Mouse (Mus musculus): ENCODE results near the gene Tspo. TPM values are rescaled to one million over a fixed set of nuclear protein-coding genes. Genes with fewer than 3 reads are reported as not detected.
A peak's percentile ranks its signal among the peaks of the same experiment; 100 is the strongest.

Gene Tspo
- polyA plus RNA-seq, 1 experiment from 2014 or later, result 139 TPM

DNA sequence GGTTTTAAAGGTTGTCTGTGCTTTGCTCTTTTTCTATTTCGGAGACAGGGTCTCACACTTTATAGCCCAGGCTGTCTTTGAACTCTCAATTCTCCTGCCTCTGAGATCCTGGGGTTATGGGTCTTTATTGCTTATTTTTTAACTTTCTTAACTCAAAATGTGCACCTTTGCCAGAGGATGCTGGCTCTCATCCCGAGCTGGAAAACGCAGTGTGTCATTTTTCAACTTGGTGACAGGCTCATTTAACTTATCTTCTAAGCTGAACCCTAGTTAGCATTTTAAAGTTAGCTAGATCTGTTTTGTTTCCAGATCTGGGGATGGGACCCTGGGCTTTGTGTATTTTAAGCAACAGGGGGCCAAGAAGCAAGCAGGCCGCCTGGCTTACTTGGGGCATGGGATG, 34.5 kb upstream of the Tspo start:
- Histone ChIP-seq H3K4me1 (peaks cover 78% of the 10 kb centered on the region), H3K4me2 (peak overlapping the region; percentile 81), H3K36me3 (peaks cover 22% of the 10 kb centered on the region), H3K27ac (replicated peaks) (peak overlapping the region; percentile 78), H3K27me3 (replicated peaks) (0 out of 2 replicates have a peak, but pooled peaks cover 8% of the 10 kb centered on the region), H3K9me3 (no peaks in the 10 kb centered on the region), H3K9ac (peak overlapping the region; percentile 60), H3K4me3 (peak overlapping the region; percentile 12)
- ATAC-seq (ENCODE audit: extremely low read depth, insufficient number of reproducible peaks, low FRiP score, low TSS enrichment), result no peak
- WGBS, result 32% methylated on average over 4 of the region's 4 CpGs

DNA sequence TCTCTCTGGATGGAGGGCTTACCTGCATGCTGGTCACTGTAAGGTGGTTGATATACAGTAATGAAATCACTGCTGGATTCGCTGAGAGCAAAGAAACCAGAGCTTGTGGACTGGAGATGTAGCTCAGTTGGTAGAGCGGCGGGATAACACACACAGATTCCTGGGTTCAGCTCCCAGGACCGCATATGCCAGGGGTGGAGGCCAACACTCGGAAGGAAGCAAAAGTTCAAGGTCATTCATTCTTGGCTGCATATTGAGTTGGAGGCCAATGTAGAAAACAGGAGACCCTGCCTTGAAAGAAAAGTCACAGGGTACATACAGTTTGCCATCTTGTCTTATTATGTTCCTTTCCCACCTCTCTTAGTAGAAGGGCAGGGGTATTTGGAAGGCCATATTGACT, 33.6 kb upstream of the Tspo start:
- peak overlapping the region; percentile 78 for H3K27ac ChIP-seq (replicated peaks)
- H3K4me2 ChIP-seq, result peak overlapping the region; percentile 81
- no peak overlapping the region for H3K4me3 ChIP-seq
- peaks cover 78% of the 10 kb centered on the region for H3K4me1 ChIP-seq
- 0 out of 2 replicates have a peak, but pooled peaks cover 8% of the 10 kb centered on the region for H3K27me3 ChIP-seq (replicated peaks)
- H3K9ac ChIP-seq, result peak overlapping the region; percentile 33
- no peak for ATAC-seq (ENCODE audit: extremely low read depth, insufficient number of reproducible peaks, low FRiP score, low TSS enrichment)
- H3K9me3 ChIP-seq, result no peaks in the 10 kb centered on the region
- WGBS, result 63% methylated on average over 5 of the region's 5 CpGs
- peaks cover 22% of the 10 kb centered on the region for H3K36me3 ChIP-seq

DNA sequence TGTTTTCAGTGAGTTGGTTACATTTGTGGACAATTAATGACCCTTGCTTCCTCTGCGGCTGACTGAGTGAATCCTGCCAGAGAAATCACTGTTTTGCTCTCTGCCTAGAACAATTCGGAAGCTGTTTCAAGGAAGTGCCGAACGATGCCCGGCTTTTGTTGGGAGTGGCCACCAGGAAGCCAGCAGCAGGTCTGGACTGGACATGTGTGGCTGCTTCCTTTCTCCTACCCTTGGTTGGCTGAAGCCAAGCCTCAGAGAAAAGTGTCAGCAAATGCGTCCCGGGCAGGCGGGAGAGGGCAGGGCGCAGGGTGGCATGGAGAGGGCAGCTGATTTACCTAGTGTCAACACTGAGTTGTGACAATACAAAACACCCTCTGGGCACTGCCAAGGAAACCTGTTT, 33.2 kb upstream of the Tspo start:
- no peaks in the 10 kb centered on the region for H3K9me3 ChIP-seq
- peaks cover 22% of the 10 kb centered on the region for H3K36me3 ChIP-seq
- 80% methylated on average over 9 of the region's 9 CpGs for WGBS
- peak overlapping the region; percentile 33; the same call in 1 of the 2 replicates for H3K9ac ChIP-seq
- H3K4me1 ChIP-seq, result peaks cover 78% of the 10 kb centered on the region
- H3K4me3 ChIP-seq, result no peak overlapping the region
- H3K27me3 ChIP-seq (replicated peaks), result 0 out of 2 replicates have a peak, but pooled peaks cover 8% of the 10 kb centered on the region
- peak overlapping the region; percentile 78 for H3K27ac ChIP-seq (replicated peaks)
- H3K4me2 ChIP-seq, result peak overlapping the region; percentile 81
- ATAC-seq (ENCODE audit: extremely low read depth, insufficient number of reproducible peaks, low FRiP score, low TSS enrichment), result no peak

DNA sequence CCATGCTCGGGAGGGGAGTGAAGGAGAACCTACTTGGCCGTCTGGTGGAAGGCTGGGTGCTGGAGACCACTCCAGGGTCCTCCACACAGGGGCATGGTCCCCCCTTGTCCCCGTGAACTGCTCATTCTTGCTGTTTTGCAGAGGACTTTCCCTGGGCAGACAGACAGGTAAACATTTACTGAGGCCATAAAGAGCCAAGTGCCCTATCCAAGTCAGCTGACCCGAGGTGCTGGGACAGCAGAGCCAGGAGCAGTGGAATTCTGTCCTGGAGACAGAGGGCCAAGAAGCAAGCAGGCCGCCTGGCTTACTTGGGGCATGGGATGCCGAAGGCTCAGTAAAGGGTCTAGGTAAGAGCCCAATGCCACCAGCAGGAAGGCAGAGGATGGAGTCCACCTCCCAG, 32.7 kb upstream of the Tspo start:
- H3K27ac ChIP-seq (replicated peaks), result peak overlapping the region; percentile 78
- H3K9ac ChIP-seq, result no peak overlapping the region
- H3K9me3 ChIP-seq, result no peaks in the 10 kb centered on the region
- H3K4me2 ChIP-seq, result no peak overlapping the region
- WGBS, result 77% methylated on average over 6 of the region's 6 CpGs
- ATAC-seq (ENCODE audit: extremely low read depth, insufficient number of reproducible peaks, low FRiP score, low TSS enrichment), result no peak
- 0 out of 2 replicates have a peak, but pooled peaks cover 8% of the 10 kb centered on the region for H3K27me3 ChIP-seq (replicated peaks)
- peaks cover 78% of the 10 kb centered on the region for H3K4me1 ChIP-seq
- peaks cover 22% of the 10 kb centered on the region for H3K36me3 ChIP-seq
- H3K4me3 ChIP-seq, result no peak overlapping the region

DNA sequence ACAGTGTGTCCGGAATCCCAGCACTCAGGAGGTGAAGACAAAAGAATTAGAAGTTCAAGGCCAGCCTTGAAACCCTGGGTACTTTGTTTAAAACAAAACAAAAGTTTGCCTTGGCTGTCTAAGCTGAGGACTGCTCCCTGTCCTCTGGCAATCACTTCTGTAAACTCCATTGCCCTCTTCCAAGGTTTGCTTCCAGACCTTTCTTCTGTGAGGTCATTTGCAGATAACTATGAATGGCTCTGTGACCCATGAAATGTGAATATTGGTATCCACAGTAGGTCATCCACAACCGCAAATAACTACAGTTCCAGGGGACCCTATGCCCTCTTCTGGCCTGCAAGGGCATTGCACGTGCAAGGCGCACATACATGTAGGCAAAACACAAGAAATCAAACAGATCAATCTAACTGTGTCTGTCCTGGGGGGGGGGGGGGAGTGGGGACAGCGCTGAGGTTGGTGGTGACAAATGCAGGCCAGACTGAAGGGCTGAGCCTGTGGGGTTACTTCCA, 31.4 kb upstream of the Tspo start:
- no peaks in the 10 kb centered on the region for H3K9me3 ChIP-seq
- H3K9ac ChIP-seq, result no peak overlapping the region
- 80% methylated on average over 5 of the region's 5 CpGs for WGBS
- H3K36me3 ChIP-seq, result peaks cover 28% of the 10 kb centered on the region
- H3K27me3 ChIP-seq (replicated peaks), result 0 out of 2 replicates have a peak, but pooled peaks cover 8% of the 10 kb centered on the region
- peaks cover 82% of the 10 kb centered on the region for H3K4me1 ChIP-seq
- no peak overlapping the region for H3K4me2 ChIP-seq
- no peak overlapping the region for H3K4me3 ChIP-seq
- H3K27ac ChIP-seq (replicated peaks), result 0 out of 2 replicates have a peak overlapping the region, but pooled peaks have one; percentile 20
- no peak for ATAC-seq (ENCODE audit: extremely low read depth, insufficient number of reproducible peaks, low FRiP score, low TSS enrichment)

DNA sequence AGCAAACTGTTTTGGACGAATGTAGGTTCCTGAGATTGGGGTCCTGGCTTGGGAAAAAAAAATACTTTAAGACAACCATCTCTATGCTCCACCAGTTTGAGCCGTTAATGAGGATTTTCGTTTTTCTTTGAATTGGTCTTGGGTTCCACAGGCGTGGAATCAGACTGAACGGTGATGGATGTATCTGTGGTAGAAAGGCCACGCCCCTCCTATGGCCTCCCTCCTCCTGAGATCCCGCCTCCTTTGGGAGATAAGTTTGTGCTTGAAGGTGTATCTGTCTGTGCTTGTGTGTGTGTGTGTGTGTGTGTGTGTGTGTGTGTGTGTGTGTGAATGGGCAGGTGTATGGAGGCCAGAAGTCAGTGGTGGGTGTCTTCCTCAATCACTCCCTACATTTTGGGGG, 30.8 kb upstream of the Tspo start:
- Histone ChIP-seq H3K9me3 (no peaks in the 10 kb centered on the region), H3K27me3 (replicated peaks) (0 out of 2 replicates have a peak, but pooled peaks cover 2% of the 10 kb centered on the region), H3K4me1 (peaks cover 76% of the 10 kb centered on the region), H3K4me2 (no peak overlapping the region), H3K9ac (no peak overlapping the region), H3K27ac (replicated peaks) (no peak overlapping the region), H3K36me3 (peaks cover 29% of the 10 kb centered on the region), H3K4me3 (no peak overlapping the region)
- ATAC-seq (ENCODE audit: extremely low read depth, insufficient number of reproducible peaks, low FRiP score, low TSS enrichment), result no peak
- 80% methylated on average over 7 of the region's 7 CpGs for WGBS

DNA sequence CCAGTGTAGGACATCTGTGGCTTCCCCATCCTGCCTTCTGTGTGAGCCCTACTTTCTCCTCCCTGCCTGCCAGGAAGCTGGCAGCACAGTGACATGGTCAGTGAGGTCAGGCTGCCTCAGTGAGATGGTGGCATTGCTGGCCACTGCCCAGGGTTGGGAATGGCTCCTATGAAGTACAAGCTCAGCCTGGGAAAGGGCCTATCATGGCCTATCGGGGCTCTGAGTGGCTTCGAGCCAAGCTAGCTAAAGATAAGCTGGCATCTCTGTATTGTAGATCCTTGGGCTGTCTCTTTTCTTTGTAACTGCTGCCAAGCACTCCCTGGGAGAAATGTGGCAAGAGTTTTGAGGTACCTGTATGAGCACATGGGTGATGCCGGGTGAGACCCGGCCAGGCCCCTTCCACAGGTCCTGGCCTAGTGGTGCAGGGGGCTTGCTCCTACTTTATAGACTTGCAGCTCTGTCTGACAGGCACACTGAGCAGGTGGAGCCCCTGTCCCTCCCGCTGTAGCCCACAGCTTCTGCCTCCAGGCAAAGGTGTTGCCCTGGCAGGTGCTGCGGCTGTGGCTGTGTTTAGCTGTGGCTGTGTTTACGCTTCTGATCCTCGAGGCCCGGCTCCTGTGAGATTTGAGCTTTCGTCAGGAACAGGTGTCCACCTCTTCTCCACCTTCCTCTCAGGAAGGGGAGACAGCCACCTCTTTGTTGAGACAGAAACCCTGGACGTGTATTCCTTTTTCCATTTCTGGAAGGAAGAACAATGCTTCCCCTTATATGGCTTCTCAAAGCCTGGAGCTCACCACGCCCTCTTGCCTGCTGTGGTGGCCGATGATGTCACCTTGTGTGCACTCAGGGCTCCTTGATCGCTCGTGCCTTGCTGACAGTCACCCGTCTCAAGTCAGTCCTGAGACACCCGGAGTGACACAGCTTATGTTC, 28.2 kb upstream of the Tspo start:
- Histone ChIP-seq H3K36me3 (peaks cover 35% of the 10 kb centered on the region), H3K9ac (peak overlapping the region; percentile 61), H3K4me3 (no peak overlapping the region), H3K27me3 (replicated peaks) (no peaks in the 10 kb centered on the region), H3K27ac (replicated peaks) (peak overlapping the region; percentile 89), H3K4me2 (peak overlapping the region; percentile 41), H3K9me3 (no peaks in the 10 kb centered on the region), H3K4me1 (peaks cover 64% of the 10 kb centered on the region)
- WGBS, result 39% methylated on average over 17 of the region's 17 CpGs
- no peak; the same call in 1 of the 2 replicates for ATAC-seq (ENCODE audit: extremely low read depth, insufficient number of reproducible peaks, low FRiP score, low TSS enrichment)

DNA sequence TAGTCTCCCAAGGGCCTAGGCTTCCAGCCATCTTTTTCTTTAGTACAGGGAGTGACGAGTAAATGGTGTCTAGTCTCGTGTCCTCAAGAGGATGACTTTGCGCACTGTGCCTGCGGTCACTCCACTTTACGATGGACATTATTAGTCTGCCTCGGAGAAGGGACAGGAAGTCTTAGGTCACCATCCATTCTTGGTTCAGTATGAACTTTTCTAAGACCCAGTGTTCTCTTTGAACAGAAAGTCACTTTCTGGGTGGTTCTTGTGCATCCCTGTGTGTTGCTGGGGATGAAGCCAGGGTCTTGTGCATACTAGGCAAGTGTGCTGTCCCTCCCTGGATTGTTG, 27.5 kb upstream of the Tspo start:
- ATAC-seq (ENCODE audit: extremely low read depth, insufficient number of reproducible peaks, low FRiP score, low TSS enrichment), result no peak
- Histone ChIP-seq H3K9me3 (no peaks in the 10 kb centered on the region), H3K4me2 (peak overlapping the region; percentile 41)

DNA sequence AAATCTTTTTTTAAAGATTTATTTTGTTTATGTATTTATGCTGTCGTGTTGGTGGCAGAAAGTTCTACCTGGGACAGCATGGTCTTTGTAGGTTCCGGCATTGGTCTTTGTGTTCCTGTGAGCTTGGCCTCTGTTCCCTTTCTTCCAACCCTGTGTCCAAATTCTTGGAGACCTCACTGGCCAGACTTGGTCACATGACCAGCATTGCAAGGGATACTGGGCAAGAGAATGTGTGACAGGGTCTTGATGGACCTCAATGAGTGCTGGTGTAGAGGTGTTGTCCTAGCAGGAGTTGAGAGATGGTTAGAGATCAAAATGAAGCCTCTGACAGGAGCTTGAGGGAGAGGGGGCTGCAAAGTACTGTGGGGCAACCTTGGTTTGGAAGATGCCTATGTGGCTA, 24.5 kb upstream of the Tspo start:
- Histone ChIP-seq H3K4me2 (no peak overlapping the region), H3K4me1 (peaks cover 62% of the 10 kb centered on the region), H3K9ac (no peak overlapping the region; the same call in 1 of the 2 replicates), H3K27ac (replicated peaks) (0 out of 2 replicates have a peak overlapping the region, but pooled peaks have one; percentile 88), H3K36me3 (peaks cover 43% of the 10 kb centered on the region), H3K4me3 (no peak overlapping the region), H3K27me3 (replicated peaks) (no peaks in the 10 kb centered on the region), H3K9me3 (no peaks in the 10 kb centered on the region)
- 88% methylated on average over 2 of the region's 2 CpGs for WGBS
- ATAC-seq (ENCODE audit: extremely low read depth, insufficient number of reproducible peaks, low FRiP score, low TSS enrichment), result no peak

More for the DNA sequence above, 27.5 kb upstream of the Tspo start:
- H3K27ac ChIP-seq (replicated peaks), result peak overlapping the region; percentile 89
- H3K4me1 ChIP-seq, result peaks cover 64% of the 10 kb centered on the region
- peaks cover 29% of the 10 kb centered on the region for H3K36me3 ChIP-seq
- peak overlapping the region; percentile 61; the same call in 1 of the 2 replicates for H3K9ac ChIP-seq
- 69% methylated on average over 6 of the region's 6 CpGs for WGBS
- no peaks in the 10 kb centered on the region for H3K27me3 ChIP-seq (replicated peaks)
- no peak overlapping the region for H3K4me3 ChIP-seq

DNA sequence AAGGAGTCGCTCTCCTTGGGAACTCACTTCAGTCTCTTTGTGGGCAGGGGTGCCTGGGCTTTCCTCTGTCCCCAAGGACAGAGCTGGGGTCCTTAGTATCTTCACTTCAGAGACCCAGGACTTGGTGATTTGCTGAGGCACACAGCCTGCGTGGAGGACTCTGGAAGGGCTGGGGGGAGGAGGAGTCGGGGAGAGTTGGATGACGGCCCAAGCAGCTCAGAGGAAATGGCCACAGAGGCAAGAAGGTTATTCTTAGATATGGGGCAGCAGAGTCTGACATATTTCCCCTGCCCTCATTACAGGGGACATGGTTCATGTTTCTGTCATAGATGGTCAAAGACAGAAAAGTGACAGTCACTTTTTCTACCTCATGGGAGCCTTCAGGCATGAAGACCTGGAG, 23.5 kb upstream of the Tspo start:
- Histone ChIP-seq H3K9me3 (no peaks in the 10 kb centered on the region), H3K4me3 (no peak overlapping the region), H3K27me3 (replicated peaks) (no peaks in the 10 kb centered on the region), H3K4me1 (peaks cover 51% of the 10 kb centered on the region), H3K9ac (peak overlapping the region; percentile 67), H3K4me2 (peak overlapping the region; percentile 45), H3K36me3 (peaks cover 54% of the 10 kb centered on the region), H3K27ac (replicated peaks) (peak overlapping the region; percentile 88)
- ATAC-seq (ENCODE audit: extremely low read depth, insufficient number of reproducible peaks, low FRiP score, low TSS enrichment), result no peak; the same call in 1 of the 2 replicates
- WGBS, result 24% methylated on average over 4 of the region's 4 CpGs

DNA sequence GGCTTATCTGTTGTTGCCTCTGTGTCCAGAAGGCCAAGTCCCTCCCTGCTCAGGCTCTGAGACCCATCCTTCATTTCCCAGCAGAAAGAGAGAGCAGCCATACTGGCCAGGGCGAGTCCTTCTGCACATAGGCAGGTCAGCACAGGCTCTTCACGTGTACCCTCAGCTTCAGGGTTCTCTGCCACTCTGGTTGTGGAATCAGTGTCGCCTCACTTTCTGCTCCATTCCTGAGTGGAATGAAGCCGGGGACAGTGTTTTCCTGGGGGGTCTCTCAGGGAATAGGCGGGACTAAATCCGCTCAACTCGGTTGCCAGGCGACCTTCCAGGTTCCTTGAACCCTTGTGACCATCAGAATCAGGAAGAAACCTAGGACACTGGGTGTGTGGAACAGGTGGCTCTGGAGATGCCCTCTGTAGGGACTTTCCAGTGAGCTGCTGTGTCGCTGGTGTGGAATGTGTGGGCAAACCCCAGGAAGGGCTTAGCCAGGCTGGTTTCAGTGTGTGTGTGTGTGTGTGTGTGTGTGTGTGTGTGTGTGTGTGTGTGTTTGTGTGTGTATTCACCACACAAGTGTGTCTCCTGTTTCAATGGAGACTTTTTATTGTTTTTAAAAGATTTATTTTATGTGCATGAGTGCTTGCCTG, 21.6 kb upstream of the Tspo start:
- Histone ChIP-seq H3K27me3 (replicated peaks) (no peaks in the 10 kb centered on the region), H3K4me1 (peaks cover 34% of the 10 kb centered on the region), H3K36me3 (peaks cover 69% of the 10 kb centered on the region), H3K4me2 (no peak overlapping the region), H3K9ac (no peak overlapping the region), H3K4me3 (no peak overlapping the region), H3K9me3 (no peaks in the 10 kb centered on the region), H3K27ac (replicated peaks) (no peak overlapping the region)
- no peak for ATAC-seq (ENCODE audit: extremely low read depth, insufficient number of reproducible peaks, low FRiP score, low TSS enrichment)
- WGBS, result 76% methylated on average over 9 of the region's 9 CpGs
